Mouse (Mus musculus): ENCODE results near the gene Cyfip2.

The Cyfip2 gene

DNA sequence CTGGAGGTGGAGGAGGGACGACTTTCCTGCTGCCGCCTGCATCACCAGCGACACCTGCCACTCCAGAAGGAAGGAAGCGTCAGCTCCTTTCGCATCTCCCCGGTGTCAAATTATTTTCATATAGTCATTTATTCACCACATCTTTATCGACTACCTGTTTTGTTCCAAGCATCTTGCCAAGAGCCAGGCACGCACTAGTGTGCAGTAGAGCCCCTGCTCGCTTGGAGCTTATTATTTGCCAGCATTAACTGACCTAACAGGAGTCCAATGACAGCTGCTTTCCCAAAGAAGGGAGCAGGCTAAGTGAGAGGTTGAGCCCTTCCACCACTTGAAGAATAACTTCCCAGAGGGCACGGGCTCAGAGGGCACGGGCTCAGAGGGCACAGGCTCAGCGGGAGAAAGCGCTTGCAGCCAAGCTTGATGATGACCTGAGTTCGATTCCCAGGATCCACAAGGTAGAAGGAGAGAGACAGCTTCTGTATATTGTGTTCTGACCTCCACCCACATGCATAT is at the start of gene Cyfip2:
Gene Cyfip2, minus strand, starts transcription at position 337 of the 513 bp plus-strand sequence.
- DNase-seq (ENCODE audit: low spot score): no peak

DNA sequence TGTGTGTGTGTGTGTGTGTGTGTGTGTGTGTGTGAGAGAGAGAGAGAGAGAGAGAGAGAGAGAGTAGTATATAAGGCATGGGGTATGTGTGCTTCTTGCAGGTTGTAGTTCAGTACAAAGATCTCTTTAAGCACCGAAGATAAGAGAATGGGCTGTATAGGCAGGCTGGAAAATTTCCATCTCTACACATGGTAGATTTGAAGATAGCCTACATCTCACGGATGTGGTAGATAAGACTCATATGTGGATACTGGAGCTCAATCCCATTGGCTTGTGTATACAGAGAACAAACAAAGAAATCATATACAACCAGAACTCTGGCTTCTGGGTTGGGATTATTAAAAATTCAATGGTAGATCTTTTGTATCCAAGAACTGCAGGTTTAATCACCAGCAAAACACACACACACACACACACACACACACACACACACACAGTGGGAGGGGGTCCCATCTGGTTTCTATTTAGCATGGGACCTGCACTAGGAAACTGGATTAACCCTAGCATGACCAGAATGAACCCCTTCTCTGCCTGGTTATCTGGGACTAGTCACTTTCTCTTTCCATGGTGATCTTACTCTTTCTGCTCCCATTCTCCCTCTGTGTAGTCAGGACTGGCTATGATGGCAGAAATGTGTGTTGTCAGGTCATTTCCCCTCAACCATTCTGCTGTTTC is 48.5 kb upstream of the Cyfip2 start:
- no peak for DNase-seq (ENCODE audit: low spot score)

DNA sequence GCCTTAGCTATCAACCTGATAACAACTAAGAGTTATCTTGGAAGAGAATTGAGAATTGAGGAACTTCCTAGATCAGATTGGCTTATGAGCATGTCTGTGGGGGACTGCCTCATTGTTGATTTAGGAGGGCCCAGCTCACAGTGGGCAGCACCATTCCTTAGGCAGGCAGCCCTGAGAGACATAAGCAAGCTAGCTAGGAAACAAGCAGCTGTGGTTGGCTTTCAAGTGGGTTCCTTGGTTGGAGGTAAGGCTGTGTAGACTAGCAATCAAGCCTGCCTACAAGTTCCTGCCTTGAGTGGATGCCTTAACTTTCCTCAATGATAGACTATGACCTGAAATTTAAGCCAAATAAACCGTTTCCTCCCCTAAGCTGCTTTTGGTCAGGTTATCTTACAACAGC is 45.7 kb upstream of the Cyfip2 start:
- no peak for DNase-seq (ENCODE audit: low spot score)

DNA sequence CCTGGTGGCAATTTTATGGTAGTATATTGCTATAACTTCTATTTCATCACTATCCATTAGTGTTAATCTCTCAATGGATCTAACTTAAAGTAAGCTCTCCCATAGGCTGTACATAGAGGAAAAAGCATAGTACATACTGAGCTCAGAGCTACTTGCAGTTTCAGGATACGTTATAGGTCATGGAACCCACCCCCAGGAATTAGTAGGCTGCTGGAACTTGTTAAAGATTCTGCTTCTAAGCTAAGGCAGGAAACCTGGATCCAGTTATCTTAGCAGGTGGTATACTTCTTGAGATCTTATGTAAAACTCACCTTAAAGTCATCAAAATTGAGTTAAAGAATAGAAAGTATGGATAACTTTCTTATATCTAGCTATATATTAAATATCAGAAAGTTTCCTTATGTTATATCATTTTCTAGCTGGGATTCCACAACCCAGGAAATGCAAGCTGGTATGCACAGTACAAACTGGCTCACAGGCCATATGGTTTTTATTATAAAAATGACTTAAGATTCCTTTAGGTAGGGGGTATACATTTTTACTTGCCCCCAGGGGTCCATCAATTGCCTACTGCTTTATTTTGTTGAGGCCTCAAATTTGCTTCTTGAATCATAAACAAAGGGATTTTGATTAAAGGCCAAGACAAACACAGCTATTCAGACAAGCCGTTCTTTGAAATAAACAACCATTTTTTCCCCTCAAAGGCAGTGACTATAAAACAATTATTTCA is 37.2 kb upstream of the Cyfip2 start:
- no peak for DNase-seq (ENCODE audit: low spot score)

DNA sequence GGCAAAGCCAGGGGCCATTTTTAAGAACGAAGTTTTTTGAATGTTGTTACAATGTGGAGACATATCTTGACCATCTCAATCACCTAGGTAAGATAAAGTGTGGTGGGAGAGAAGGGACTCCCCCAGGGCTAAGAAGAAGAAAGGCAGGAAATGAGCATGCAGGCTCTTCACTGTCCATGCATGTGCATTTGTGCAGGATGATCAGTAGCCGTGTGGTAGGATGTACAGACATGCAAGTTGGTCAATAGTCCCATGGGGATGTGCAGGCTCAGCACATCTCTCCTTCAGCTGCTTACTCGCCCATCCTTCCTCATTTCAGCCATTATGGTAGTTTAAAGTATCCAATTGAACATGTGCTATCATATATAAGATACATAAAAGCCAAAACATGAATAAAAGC is 35.8 kb upstream of the Cyfip2 start:
- DNase-seq (ENCODE audit: low spot score): no peak

DNA sequence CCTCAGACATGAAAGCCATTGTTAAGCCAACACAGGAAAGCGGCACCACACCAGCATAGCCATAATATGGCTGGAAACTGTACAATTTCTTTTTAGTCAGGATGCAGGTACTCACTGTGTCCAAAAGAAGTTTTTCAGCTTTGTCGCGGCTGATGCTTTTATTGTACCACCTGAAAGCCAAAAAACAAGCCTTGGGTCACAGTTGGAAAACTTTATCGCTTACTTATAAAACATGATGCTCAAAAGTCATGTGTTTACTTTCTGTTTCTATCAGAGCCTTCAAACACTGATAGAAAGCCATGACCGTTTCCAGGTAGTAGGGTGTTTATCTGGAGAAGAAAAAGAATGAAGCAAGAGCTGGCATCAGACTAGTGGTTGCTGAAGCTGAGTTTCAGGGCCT is 35.1 kb upstream of the Cyfip2 start:
- DNase-seq (ENCODE audit: low spot score): no peak

DNA sequence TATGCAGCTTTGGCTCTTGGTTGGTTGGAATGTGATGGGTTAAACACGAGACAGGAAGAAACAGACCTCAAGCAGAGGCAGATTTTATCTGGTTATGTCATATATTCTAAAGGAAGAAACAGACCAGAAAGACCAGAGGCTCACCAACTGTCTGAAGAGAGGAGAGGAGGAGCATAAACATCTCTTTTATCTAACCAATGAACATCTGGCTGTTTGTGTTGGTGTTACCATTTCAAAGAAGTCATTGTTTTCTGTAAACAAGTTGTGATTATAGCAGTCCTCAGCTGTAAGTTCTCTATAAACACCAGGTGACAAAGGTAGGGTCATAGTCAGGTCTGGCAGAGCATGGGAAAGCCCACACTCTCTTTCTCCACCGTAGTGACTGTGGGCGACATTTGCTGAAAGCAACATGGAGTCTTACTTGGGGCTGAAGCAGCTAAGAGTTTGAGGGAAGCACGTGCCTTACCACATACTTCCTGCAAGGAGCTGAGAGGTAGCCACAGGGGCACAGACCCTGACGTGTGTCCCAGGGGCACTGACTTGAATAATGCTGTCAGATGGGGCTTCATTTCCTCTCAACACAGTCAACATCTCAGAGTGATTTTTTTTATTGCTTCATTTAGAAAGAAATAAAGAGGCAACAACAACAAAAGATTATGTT is 31.4 kb upstream of the Cyfip2 start:
- DNase-seq (ENCODE audit: low spot score): peak; percentile 3

DNA sequence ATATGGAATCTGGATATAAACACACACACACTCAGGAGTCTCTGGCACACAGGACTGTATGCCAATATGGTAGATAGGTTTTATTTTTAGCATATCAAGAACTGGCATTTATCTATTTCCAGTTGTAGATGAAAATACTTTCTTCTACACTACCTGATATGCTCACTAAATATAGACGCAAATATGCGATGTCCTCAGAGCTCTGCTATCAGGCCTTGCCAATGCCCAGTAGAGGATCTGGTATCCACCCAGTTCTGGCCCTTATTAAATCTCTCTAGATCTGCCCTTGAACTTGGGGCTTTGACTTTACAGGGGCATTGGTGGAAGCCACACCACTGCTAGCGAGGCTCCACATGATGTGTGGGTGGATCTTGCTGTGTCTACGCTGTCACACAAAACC is 29.3 kb upstream of the Cyfip2 start:
- DNase-seq (ENCODE audit: low spot score): no peak

DNA sequence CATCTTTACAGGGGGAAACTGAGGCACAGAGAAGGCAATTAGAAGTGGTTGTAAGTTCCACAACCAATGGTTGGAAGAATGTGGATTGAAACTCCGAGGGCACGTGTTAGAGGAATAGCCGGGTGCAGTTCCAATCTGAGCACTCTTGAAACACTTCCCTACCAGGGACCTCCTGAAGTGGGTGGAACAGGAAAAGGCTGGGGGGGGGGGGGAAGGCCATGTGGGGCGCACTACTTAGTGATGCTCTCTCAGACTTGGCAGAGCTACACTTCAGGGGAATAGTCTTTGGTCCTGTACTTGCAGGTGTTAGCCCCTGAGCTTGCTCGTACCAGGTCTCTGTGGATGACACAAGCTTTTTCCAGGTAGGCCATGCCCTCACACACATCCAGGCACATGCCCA is 23.4 kb upstream of the Cyfip2 start:
- no peak for DNase-seq (ENCODE audit: low spot score)

DNA sequence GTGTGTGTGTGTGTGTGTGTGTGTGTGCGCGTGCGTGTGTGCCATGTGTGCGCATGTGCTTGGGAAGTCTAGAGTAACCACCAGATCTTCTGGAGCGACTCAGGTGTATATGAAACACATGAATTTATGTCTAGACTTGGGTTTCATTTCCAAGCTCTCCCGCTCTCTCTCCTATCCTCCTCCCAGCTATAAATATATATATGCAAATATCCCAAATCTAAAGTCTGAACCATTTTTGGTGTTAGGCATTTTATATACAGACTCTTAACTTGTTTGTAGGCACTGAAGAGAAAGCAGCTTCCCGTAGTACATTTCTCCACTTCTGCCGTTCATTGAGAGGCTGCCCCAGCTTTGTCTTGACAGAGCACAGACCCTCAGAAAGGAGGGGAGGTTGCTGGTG is 19.6 kb upstream of the Cyfip2 start:
- no peak for DNase-seq (ENCODE audit: low spot score)

DNA sequence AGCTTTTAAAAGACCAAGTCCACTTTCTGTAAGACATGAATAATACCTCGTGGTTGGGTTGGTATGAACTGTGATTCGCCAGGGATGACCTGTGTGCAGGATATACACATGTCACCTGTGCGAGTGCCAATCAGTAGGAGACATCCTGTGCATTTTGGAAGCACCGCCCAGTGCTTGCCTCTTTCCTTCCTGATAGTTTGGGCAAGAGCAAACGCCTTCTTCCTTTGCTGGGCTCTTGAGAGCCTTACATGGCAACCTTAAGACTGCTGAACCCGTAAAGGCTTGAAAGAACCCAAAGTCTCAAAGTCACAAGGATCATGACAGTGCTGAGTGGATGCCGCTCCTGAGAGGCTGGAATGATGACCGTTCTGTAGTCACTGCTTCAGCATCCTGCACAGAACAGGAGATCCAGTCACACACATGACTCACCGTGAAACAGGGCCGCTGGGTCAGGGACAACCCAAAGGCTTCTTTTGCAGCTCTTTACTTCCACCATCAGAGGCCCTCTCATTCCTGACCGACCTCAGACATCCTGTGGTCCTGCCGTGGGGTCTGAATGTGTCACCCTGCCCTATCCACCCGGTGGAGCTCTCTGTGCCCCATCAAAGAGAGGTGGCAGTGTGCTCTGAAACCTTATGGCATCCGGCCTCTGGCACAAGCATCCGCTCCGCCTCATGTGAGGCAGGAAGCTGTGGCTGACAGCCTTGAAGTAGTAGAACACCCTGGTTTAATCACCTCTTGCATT is 13.8 kb upstream of the Cyfip2 start:
- DNase-seq (ENCODE audit: low spot score): no peak

DNA sequence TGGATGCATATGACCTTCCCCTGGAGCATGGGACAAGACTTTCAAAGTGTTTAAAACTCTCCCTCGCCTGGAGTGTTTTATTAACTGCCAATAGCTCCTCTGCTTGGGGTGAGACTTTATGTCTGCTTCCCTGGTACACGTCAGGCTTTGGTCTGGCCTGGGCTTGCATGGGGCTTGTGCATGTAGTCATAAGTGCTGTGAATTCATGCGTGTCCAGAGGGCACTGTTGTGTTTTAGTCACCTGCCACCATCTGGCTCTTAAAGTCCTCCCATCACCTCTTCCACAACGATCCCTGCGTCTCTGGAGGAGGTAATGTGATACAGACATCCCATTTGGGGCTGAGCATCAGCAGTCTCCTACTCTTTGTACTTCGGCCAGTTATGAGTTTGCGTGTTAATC is 8.9 kb upstream of the Cyfip2 start:
- no peak for DNase-seq (ENCODE audit: low spot score)

DNA sequence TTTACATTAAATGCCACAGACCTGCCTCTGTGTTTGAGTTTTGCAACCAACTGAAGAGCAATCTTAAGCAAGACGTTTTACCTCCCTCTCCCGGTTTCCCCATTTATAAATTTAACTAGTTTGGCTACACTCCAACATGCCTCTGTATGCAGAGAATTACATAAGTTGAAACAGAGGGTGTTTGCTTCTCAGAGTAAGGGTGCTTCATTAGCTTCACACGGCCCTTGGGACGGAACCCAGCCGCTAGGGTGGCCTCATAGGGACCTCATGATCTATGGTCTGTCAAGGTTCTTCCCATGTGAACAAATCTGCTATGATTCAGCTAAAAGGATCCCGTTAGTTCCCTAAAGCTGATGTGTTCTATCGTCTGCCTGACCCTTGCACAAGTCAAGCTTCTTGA is 1.9 kb upstream of the Cyfip2 start:
- no peak for DNase-seq (ENCODE audit: low spot score)

DNA sequence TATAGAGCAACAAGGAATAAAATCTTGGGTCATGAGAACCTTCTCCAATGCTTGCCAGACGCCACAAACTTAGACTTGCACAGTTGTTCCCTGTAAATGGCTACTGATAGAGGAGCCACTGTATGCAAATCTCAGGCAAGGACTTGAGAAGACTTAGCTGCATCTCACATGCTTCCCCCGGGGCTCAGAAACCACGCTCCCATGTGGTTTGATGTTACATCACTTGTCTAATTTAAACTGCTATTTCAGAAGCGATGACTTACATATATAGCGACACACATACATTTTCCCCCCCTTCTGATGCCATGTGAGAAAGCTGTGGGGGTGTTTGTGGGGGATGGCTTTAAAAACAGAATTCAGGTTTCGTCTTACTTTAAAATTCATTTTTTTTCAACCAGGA is 1.2 kb upstream of the Cyfip2 start:
- no peak for DNase-seq (ENCODE audit: low spot score)

DNA sequence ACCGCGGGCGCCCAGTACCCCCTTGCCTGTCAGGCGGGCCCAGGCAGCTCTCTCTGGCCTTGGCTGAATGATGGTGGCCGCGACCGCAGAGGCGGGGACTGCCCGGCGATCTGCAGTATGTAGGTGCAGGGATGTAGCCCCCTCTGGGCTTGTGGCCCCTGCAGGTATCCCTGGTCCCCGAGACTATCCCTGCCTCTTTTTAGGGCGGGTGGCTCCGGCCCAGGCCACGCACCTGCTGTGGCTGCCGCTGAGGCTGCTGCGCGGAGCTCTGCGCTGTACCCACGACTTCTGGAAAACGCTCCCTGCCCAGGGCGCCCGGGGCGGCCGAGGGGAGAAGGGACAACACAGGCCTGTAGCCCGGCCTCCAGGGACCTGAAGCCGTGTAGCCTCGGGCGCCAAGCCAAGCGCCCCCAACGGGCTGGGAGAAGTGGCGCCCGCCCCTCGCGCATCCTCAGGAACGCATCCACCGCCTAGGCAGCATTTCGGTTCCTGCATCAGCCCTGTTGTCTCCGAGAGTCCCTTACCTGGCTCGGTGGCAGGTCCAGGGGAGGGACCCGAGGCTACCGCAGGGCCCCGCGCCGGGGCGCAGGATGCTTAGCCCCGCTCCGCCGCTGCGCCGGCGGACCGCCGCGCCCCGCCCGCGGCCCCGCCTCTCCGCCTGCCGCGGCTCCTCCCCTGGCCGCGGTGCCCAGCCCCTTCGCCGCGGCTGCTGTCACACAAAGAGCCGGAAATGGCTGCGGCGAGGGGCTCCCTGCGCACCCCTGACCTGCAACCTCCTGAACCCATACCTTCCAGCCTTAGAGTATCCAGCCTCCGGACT is 746 bp downstream of the Cyfip2 start:
- peak; percentile 28 for DNase-seq (ENCODE audit: low spot score)

DNA sequence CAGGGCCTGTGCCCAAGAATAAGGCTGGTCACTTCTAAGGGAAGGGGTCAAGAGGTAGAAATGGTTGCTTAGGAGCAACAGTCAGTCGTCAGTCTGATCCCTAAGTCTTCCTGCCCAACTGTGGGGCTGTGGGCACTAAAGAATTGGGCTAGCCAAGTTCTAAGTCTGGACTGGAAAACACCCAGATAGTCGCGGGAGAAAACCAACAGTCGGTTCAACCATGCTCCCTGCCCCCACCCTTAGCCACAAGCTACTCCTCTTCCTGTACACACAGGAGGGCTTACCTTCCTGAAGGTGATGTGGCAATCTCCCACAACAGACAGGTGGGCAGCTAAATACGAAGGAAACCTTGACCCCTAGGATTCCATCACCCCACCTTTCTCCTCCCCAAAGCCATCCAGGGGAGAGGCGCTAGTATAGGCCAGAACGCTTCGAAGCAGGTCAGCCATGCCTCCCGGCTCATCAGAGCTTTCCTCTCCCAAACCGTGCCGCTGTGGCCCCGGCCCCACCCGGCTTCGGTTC is 1.4 kb downstream of the Cyfip2 start:
- DNase-seq (ENCODE audit: low spot score): no peak

DNA sequence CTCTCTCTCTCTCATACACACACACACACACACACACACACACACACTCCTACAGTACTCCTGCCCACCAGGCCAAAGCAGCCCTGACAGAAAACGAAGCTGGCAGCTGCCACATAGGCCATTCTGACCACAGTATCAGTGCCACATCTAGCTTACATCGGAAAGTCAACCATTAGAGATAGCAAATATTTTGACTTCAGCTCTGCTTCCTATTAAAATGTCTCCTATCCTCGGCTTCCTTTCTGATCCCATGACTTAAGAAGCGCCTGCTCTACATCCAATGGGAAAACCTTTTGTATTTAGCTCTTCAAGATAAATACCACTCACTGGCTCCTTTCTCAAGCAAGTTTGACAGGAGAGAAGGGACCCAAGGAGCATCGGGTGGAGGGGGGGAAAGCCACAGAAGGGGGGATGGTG is 2.0 kb downstream of the Cyfip2 start:
- DNase-seq (ENCODE audit: low spot score): no peak

DNA sequence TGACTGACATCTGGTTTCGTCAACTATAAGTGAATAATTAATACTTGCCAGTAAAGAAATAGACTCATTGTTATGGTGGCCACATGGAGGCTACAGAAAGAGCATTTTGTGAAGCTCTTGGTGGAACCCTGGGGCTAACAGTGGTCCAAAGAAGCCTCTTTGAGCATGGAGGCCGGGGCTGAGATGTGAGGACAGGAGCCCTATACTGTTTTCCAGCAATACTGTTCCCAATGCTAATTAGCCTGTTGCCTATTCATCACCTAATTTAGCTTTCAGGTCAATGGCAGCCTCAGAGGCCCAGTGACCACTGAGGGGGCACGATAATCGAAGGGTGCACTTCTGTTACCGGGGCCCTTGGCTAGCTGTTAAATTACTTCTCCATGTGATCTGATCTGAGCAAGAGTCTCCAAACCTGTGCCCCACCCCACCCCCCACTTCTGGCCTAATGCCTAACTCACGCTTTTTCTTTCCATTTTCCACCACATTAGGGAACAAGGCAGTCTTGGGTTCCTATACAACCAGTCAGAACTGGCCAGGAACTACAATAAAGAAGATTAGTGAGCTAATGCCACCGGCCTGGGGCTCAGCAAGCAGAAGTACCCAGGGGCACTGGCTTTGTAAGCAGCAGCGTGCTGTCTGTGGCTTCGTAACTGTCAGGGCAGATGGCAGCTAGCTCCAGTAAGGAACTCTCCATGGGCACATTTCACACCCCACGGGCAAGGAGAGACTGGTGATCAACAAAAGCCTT is 2.7 kb downstream of the Cyfip2 start:
- no peak for DNase-seq (ENCODE audit: low spot score)

DNA sequence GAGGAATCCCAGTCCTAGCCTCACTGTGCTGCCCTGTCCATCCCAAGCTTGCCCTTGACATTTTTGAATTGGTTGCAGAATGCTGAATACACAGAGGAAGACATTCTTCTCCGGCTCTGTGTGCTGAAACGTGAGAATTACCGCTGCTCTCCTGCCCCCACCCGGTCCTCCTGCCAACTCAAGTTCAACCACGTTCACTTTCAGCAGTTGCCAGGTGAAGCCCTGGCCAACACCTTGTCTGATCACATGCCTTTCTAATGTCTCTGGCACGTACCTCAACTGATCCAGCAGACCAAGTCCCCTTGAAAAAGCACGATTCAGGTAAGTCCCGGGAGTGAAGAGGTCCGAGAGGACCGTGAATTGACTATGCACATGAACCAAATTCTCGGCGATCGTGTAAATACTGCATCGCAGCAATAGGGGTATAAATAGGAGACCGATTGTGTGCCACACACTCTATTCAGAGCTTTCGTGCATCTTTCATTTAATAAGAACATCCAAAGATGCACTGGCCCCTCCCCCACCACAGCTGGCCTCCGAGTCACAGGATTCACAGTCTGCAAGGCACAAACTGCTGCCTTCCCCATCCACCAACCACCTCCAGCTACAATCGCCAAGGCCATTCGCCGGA is 3.4 kb downstream of the Cyfip2 start:
- DNase-seq (ENCODE audit: low spot score): no peak
